Mouse (Mus musculus) cortical plate, adult 2 months (tissue): ENCODE results near the gene Pigk.

Experiments used
- CTCF ChIP-seq: fragments of 200-500 bp; IDR thresholded peaks from 2 replicates; pipeline ENCODE4 v1.5.1; 2011; ENCODE audit warnings: mild to moderate bottlenecking, control low read depth, low read length; ENCODE audit not compliant: insufficient read depth; ENCODE audit errors: extremely low read depth
- POLR2A ChIP-seq: fragments of 200-500 bp; IDR thresholded peaks from 2 replicates; pipeline ENCODE4 v1.6.1; 2011; ENCODE audit warnings: mild to moderate bottlenecking, low read length, control low read depth; ENCODE audit not compliant: insufficient read depth; ENCODE audit errors: extremely low read depth

GRCm38 (mm10) chr3:152815110-152815509 lies 101.2 kb downstream of the Pigk start:
- TF ChIP-seq CTCF (no peak), POLR2A (no peak)
